Mouse (Mus musculus) T-helper 17 cell (primary cell): ENCODE results near the gene Ell.

Source experiments
- in situ Hi-C, 2 experiments: fragments of 300-600 bp; cut with MboI, MseI; formaldehyde crosslinking; loops; 1 replicate in 1 of 2; 2 replicates in 1 of 2; pipeline ENCODE4 v1.15.1; 2025; ENCODE audit warnings: high pct_unique_total_duplicates in 2 of 2

The Ell gene

DNA sequence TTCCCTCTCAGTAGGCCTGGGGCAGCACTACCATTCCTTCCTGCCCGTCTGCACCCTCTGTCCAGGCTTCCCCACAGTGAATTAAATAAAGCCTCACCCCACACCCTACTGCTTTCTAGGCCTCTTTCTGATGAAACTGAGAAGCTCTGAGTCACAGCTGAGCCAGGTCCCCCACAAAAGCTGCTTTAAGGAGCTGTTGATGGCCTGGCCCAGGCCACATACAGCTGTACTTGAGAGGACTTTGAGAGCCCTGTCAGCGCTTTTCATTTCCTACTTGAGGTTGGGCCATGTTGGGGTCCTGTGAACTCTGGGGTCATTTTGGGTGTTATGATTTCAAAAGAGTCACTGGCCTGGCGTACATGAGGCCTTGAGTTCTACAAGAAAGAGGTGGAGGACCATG is 4.0 kb upstream of the Ell start:
- in situ Hi-C loops, result no loop called here

DNA sequence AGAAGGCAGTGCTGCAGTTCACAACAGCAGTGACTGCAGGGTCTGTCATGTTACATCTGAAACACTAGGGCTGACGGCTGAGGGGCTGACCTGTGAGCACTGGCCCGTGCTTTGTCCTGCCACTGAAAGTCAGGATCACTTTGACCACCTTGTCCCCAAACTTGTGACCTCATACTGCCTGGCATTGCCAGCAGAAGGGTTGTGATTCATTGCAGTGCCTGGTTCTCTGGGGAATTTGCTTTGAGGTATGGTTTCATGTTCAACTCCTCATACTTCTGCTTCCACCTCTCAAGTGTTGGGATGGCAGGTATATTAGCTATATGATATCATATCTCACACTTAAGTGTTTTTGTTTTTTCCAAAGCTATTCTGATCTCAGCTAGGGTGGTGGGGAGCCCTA is 3.6 kb upstream of the Ell start:
- in situ Hi-C loops, result no loop called here

DNA sequence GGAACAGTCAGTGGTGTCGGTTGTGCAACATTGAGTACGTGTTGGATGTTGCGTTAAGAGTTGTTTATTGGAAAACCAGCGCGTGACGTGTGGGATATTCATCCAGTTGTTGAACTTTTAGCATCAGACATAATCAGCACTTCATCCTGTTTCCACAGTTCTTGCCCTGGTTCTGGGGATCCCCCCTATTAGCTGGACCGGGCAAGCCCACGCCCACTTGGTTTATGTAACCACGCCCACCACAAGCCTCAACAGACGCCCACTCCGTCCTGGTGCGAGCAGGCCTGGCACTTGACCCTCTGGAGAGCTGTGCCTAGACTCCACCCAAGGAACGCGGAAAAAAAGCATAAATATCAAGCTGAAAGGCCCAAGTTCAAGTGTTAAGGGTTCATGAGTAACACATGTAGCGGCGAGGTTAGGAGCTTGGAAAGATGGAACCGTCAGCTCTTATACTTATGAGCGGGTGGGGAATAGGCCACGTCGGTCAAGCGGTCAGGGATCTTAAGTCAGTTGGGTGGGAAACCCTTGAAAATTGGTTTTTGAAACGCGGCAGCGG is 1.2 kb upstream of the Ell start:
- in situ Hi-C loops, result no loop called here

DNA sequence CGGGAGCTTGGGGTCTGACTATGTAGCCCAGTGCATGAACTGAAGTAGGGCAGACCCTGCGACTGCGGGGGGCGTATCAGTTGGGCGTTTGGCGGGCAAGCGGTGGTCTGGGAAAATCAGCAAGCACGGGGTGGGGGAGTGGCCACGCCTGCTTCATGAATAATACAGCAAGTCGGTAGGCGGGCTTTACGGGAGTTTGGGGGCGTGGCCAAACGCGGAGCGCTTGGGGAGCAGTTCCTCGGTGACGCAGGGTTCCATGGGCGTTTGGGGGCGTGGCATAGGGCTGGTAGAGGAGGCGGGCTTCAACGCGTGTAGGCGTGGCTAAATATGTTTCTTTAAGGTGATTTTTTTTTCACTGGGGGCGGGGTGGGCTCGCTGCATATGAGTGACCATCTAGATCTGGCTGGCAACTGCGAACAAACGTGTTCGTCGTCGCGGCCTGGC is 602 bp upstream of the Ell start:
- in situ Hi-C loops, result no loop called here

GRCm38 (mm10) chr8:70540013-70540506 is 803 bp downstream of the Ell start:
- in situ Hi-C loops, result no loop called here

- in situ Hi-C loops, result no loop called here
Measured at GRCm38 (mm10) chr8:70540507-70541071, 1.3 kb downstream of the Ell start.

GRCm38 (mm10) chr8:70541081-70541480 is 1.8 kb downstream of the Ell start:
- in situ Hi-C loops, result no loop called here

- in situ Hi-C loops, result no loop called here
Measured at GRCm38 (mm10) chr8:70544200-70544687, 5.0 kb downstream of the Ell start.

DNA sequence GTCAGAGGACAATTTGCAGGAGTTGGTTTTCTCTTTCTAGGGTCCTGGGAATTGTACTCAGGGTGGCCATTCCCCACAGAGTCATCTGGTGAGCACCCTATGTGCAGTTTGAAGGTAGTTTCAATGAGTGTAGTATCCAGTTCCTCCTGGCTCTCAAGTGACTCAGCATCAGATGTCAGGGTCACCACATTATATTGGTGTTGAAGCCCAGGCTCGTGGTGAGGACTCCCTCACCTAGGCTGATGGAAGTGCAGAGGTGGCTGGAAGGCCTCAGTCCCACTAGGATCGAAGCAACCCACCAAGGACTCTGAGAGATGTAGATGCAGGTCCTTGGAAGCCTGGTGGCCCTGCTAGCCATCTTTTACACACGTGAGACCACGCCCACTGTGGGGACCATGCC is 7.2 kb downstream of the Ell start:
- in situ Hi-C loops, result no loop called here

GRCm38 (mm10) chr8:70547762-70548161 is 8.5 kb downstream of the Ell start:
- in situ Hi-C loops, result no loop called here

- in situ Hi-C loops, result loop anchor here in 1 of 2 experiments (5.0 kb wide), 1 partner anchor 38 kb away; no protein-coding TSS in a partner anchor
Measured at GRCm38 (mm10) chr8:70549412-70550184, 10.3 kb downstream of the Ell start.

DNA sequence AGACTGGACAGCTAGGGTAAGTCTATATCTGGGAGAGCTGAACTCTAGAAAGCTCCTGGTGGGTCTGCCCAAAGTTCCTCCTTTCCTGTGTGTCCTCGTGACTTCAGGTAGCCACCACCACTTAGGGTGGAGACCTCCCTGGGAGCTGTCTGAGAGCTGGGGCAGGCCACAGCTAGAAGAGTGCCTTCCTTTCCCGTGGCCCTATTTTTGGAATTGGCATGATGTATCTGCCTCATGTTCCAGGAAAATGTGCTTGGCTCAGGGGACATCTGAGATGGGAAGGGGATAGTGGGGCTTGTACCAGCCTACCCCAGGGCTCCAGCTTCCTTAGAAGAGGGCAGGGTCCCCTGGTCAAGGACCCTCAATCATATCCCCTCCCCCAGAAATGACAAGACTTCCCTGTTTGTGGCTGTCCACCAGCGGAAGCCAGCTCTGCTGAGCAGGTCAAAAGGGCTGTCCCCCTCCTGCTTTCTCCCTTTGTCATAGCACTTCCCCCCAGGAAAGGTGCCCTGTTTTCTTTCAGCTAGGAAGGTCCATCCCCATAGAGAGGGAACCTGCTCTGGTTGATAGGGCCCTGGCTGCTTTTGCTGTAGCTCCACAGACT is 12.4 kb downstream of the Ell start:
- in situ Hi-C loops, result loop anchor here in 1 of 2 experiments (5.0 kb wide), 1 partner anchor 36 kb away; no protein-coding TSS in a partner anchor

- in situ Hi-C loops, result loop anchor here in 1 of 2 experiments (5.0 kb wide), 1 partner anchor 34 kb away; no protein-coding TSS in a partner anchor
Measured at GRCm38 (mm10) chr8:70552836-70553235, 13.6 kb downstream of the Ell start.

- in situ Hi-C loops, result loop anchor here in 1 of 2 experiments (5.0 kb wide), 1 partner anchor 34 kb away; no protein-coding TSS in a partner anchor
Measured at GRCm38 (mm10) chr8:70553740-70554139, 14.5 kb downstream of the Ell start.

DNA sequence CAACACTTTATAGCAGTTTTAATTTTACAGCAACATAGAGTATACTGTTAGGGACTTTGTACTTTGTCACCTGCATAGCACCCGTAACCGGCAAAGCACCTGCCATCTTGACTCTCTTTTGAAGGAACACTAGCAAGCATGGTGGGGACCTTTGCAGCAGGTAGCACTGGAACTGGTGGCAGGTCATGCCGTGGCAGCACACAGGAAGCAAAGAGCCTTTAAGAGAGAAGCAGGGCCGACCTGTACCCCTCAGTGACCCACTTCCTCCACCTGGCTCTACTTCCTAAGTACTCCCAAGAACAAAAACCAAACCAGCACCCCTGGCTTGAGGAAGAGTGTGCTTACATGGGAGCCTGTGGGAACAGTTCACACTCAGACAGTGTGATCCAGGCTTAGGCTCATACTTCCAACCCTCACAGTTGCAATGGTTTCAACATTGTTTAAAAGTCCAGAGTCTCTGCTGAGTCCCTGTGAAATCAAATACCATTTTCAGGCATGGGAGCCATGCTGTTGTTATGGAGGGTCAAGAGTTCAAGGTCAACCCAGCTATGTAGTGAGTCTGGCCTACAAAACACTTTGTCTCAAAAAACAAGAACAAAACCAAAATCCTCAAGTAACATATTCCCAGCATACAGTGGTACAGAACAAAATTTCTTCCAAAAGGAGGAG is 16.0 kb downstream of the Ell start:
- in situ Hi-C loops, result loop anchor here in 1 of 2 experiments (5.0 kb wide), 1 partner anchor 102 kb away; no protein-coding TSS in a partner anchor

DNA sequence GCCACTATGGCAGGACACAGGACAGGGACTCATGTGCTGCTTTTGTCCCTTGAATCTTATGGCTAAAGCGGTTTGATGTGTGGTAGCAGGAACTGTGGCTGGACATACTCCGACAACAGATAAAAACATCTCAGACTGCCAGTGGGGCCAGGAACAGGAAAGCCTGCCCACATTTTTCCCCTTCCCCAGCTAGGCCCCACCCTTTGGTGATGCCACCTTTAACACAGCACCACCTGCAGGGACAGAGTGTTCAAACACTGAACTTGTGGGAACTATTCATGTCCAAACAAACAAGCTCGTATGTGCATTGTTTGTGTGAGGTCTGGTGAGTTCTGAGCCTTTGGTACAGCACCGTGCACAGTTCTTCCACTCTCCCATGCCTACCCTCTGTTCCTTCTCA is 19.1 kb downstream of the Ell start:
- in situ Hi-C loops, result loop anchor here in 1 of 2 experiments (5.0 kb wide), 1 partner anchor 99 kb away; no protein-coding TSS in a partner anchor

DNA sequence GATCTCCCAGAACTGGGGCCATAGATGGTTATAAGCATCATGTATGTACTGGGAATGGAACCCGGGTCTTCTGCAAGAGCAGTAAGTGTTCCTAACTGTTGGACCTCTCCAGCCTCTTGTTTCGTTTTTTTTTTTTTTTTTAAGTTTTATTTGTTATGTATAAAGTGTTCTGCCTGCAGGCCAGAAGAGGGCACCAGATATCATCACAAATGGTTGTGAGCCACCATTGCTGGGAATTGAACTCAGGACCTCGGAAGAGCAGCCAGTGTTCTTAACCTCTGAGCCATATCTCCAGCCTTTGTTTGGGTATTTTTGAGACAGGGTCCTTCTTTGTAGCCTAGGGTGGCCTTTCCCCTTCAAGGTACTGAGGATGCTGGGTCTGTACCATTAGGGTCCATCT is 19.7 kb downstream of the Ell start:
- in situ Hi-C loops, result loop anchor here in 1 of 2 experiments (5.0 kb wide), 1 partner anchor 98 kb away; no protein-coding TSS in a partner anchor

- in situ Hi-C loops, result loop anchor here in 1 of 2 experiments (5.0 kb wide), 1 partner anchor 143 kb away; no protein-coding TSS in a partner anchor
Measured at GRCm38 (mm10) chr8:70560096-70560495, 20.8 kb downstream of the Ell start.

DNA sequence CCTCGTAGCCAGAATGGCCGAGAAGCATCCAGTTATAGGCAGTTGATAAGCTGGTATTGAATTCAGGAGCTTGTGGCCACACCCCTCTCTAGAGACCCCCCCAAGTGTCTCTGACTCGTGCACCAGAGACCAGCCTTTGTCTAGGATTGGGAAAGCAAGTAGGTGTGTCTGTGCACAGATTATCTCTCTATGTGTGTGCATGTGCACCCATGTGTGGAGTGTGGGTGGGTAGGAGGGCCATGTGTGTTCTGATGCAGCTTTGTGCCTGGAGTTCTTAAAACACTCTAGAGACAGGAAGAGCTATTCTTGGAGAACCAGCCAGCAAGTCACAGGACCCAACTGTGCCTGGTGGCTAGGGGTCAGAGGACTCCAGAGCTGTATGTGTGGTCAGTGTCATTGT is 21.3 kb downstream of the Ell start:
- in situ Hi-C loops, result loop anchor here in 1 of 2 experiments (5.0 kb wide), 1 partner anchor 143 kb away; no protein-coding TSS in a partner anchor

- in situ Hi-C loops, result loop anchor here in 1 of 2 experiments (5.0 kb wide), 1 partner anchor 144 kb away; no protein-coding TSS in a partner anchor
Measured at GRCm38 (mm10) chr8:70561357-70561756, 22.1 kb downstream of the Ell start.
